Mouse (Mus musculus) frontal cortex, postnatal 14 days (tissue): ENCODE measurements around the gene Dnmt3c.
"Not testable (repeated sequence)": the region's sequence is repeated elsewhere in the genome, so short reads cannot be mapped to it uniquely, and the experiment has no call there.

Experiments used
- DNase-seq, 2 experiments: peaks; one replicate each; pipeline ENCODE4 v3.0.0; 2022; ENCODE audit warnings: low spot score in 2 of 2

Gene Dnmt3c

GRCm38 (mm10) chr2:153696352-153696751, at the start of gene Dnmt3c:
Gene Dnmt3c, plus strand, starts transcription at chr2:153696652.
- no peak for DNase-seq

GRCm38 (mm10) chr2:153648773-153649297, 47.6 kb upstream of the Dnmt3c start:
- no peak for DNase-seq

DNA sequence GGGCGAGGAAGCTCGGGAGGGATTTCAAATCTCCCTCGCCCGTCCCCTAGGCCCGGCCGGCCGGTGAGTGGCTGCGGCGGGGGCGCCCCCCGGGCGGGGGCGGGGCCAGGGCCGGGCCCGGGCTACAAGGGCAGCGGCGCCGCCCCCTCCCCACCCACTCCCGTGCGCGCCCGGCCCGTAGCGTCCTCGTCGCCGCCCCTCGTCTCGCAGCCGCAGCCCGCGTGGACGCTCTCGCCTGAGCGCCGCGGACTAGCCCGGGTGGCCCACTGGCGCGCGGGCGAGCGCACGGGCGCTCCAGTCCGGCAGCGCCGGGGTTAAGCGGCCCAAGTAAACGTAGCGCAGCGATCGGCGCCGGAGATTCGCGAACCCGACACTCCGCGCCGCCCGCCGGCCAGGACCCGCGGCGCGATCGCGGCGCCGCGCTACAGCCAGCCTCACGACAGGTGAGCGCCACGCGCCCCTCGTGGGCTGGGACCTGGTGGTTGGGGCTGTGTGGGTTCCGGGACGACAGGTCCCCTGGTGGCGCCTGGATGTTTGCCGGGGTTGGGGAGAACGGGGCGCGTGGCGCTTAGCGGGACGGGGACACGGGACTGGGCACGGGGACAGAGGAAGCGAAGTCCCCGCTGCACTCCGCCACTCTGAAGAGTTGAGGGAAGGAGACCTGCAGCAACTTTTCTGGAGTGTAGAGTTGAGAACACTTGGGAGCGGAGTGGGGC, 47.0 kb upstream of the Dnmt3c start, which contains the start of gene Dnmt3b:
Gene Dnmt3b, plus strand, starts transcription at position 153 of the 716 bp plus-strand sequence.
- peak in 1 of 2 experiments; percentile 22 for DNase-seq

DNA sequence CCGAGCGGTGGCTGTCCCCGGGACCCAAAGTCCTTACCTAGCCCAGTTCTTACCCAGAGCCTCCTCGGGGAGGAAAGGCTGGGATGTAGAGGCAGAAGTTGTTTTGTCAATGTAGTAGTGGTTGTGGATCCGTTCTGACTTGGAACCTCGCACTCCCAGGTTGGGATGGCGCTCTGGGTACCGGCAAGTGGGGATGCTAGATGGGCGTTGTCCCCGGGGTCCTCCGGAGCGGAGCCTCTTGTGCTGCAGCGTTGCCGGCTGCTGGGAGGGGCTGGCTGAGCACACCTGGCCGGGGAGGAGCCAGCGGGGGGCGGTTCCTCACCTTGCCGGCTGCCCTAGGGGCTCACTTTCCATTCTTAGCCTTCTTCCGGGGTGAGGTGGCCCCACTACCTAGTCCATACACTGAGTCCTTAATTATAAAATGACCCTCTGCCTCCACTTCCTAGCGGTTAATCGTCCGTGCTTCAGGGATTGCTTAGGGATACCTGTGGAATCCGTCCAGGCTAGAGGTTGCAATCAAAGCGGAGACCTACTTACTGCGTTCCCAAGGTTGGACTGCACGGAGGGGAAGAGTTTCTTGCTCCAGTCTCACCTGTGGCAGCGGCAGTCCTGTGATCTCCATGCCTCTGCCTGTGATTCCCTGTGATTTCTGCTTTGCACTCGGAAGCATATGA, 46.3 kb upstream of the Dnmt3c start:
- DNase-seq: no peak

DNA sequence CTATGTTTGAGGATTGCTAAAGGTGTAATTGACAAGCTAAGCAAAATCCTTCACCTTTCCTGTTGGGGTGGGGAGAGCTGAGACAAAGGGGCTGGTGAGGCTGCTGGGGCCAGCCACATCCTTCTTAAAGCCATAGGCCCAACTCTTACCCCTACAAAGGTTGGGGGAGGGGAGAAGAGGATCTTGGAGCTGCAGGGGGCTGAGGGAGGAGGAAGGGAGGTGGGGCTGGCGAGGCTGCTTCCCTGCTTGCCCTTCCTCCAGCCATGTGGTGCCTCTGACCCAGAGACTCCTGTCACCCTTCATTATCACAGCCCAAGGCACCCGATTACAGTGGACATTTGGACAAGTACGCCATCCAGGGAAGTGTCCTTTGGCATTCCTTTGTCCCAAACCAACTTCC, 44.8 kb upstream of the Dnmt3c start:
- no peak for DNase-seq

DNA sequence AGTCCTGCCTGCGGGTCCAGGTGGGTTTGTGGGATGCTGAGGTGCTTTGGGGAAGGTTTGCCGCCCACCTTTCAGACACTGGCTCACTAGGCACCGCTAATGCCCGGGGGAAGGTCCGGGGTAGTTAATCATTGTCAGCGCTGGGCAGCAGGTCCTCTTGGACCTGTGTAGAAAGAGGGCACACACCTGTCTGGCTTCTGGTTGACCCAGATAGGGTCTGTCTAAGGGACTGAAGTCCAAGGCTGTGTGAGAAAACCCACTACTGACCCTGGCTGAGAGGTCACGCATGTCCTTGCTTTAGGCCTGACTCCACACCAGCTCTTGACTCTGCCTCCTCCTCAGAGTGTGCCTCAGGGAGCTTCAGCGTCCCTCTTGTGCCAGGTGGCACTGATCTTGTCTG, 38.8 kb upstream of the Dnmt3c start:
- not testable (repeated sequence) for DNase-seq

- DNase-seq: no peak
These were observed 35.8 kb upstream of the Dnmt3c start for GRCm38 (mm10) chr2:153660616-153661015.

DNA sequence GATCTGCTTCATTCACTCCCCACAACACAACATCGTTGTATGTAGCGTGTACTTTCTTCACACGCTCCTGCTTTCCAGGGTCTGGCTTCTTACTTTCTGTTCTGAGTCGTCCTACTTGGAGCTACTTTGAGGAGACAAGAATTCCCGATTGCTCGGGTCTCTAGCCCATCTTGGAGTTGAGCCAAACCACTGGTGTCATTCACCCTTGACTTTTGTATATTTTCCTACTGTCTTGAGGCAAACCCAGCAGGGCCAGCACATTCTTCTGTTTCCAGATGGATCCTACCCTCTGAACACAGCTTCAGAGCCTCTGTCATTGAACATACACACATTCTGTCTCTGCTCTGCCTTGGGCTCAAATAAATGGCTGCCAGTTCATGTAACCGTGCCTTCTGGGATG, 31.1 kb upstream of the Dnmt3c start:
- no peak for DNase-seq

- no peak for DNase-seq
These were observed 27.6 kb upstream of the Dnmt3c start for GRCm38 (mm10) chr2:153668754-153669376.

GRCm38 (mm10) chr2:153670111-153670510, 26.3 kb upstream of the Dnmt3c start:
- DNase-seq: no peak

- DNase-seq: no peak
These were observed 23.8 kb upstream of the Dnmt3c start for GRCm38 (mm10) chr2:153672619-153673018.

DNA sequence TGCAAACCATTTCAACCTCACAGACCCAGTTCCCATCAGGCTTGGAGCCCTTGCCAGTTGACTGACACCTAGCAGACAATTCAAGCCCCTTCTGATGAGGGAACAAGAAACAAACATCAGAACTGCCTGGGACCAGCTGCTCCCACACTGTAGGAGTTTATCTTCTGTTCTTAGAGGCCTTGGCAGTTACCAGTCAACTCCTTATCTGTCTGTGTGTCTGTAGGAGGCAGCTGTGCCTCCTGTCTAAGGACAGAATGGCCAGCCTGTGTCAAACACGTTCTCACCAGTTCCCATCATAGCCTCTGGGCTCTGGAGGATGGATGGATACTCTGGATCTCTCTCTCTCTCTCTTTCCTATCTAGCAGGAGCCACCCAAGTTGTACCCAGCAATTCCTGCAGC, 21.1 kb upstream of the Dnmt3c start:
- not testable (repeated sequence) for DNase-seq

GRCm38 (mm10) chr2:153676944-153677343, 19.5 kb upstream of the Dnmt3c start:
- no peak for DNase-seq

GRCm38 (mm10) chr2:153677550-153677949, 18.9 kb upstream of the Dnmt3c start:
- no peak for DNase-seq

DNA sequence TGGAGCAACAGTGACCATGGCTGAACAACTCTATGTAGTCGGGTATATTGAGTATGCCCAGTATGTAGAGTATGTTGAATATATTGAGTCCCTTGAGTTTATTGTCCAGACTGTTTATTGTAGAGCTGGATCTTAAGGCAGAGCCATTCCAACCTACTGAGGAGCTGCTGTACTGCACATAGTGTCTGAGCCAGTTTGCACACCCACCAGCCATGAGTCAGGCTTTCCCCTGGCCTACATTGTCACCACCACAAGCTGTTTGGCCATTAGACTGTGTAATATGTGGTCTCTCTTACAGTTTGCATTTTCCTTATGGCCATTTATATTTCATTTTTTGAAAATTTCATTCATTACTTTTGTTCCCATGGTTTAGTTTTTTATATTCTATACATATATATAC, 16.5 kb upstream of the Dnmt3c start:
- DNase-seq: no peak

DNA sequence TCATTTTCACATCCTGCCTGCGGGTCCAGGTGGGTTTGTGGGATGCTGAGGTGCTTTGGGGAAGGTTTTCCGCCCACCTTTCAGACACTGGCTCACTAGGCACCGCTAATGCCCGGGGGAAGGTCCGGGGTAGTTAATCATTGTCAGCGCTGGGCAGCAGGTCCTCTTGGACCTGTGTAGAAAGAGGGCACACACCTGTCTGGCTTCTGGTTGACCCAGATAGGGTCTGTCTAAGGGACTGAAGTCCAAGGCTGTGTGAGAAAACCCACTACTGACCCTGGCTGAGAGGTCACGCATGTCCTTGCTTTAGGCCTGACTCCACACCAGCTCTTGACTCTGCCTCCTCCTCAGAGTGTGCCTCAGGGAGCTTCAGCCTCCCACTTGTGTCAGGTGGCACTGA, 3.0 kb upstream of the Dnmt3c start:
- not testable (repeated sequence) for DNase-seq

GRCm38 (mm10) chr2:153694462-153695085, 1.9 kb upstream of the Dnmt3c start:
- DNase-seq: no peak

- DNase-seq: no peak
These were observed 6.9 kb downstream of the Dnmt3c start for GRCm38 (mm10) chr2:153703389-153703788.

- DNase-seq: no peak
These were observed 14.4 kb downstream of the Dnmt3c start for GRCm38 (mm10) chr2:153710701-153711330.

DNA sequence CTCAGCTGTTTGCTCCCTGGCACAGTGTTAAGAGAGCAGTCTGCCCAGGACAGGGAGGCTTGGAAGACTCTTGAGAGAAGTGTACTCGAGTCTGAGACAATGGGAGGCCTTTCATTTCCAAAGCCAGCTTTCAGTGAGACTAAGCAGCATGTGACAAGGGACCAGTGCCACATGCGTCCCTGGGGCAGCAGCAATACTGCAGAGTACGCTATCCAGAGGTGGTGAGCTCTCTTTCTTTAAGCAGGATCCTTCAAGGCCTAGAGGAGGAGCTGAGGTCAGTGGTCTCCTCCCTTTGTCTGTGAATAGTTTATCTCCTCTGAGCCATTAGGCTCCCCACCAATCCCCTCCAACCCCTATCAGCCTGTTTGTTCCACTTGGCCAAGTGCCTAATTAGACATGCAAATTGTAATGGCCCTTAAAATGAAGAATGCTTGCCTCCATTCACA, 16.2 kb downstream of the Dnmt3c start:
- peak; percentile 13 to 37 for DNase-seq

GRCm38 (mm10) chr2:153713227-153713626, 16.8 kb downstream of the Dnmt3c start:
- peak; percentile 47 to 69 for DNase-seq
